Mouse (Mus musculus): ENCODE measurements around the gene Aldh3b3.

- no peak for TF ChIP-seq CTCF (IDR thresholded peaks at IDR 0.05; ENCODE audit: borderline replicate concordance, control insufficient read depth, extremely low read depth, insufficient read depth, low read length, poor library complexity)
- no peak for TF ChIP-seq POLR2A (IDR thresholded peaks at IDR 0.05; ENCODE audit: control insufficient read depth, extremely low read depth, insufficient read depth, low read length, poor library complexity)
Measured at GRCm38 (mm10) chr19:3924868-3925267, 33.6 kb upstream of the Aldh3b3 start.
